Mouse (Mus musculus): ENCODE results near the gene Sigirr. TPM values are rescaled to one million over a fixed set of nuclear protein-coding genes. Genes with fewer than 3 reads are reported as not detected.

Sigirr gene
- polyA plus RNA-seq, 1 experiment from 2014 or later = 2.0 TPM

DNA sequence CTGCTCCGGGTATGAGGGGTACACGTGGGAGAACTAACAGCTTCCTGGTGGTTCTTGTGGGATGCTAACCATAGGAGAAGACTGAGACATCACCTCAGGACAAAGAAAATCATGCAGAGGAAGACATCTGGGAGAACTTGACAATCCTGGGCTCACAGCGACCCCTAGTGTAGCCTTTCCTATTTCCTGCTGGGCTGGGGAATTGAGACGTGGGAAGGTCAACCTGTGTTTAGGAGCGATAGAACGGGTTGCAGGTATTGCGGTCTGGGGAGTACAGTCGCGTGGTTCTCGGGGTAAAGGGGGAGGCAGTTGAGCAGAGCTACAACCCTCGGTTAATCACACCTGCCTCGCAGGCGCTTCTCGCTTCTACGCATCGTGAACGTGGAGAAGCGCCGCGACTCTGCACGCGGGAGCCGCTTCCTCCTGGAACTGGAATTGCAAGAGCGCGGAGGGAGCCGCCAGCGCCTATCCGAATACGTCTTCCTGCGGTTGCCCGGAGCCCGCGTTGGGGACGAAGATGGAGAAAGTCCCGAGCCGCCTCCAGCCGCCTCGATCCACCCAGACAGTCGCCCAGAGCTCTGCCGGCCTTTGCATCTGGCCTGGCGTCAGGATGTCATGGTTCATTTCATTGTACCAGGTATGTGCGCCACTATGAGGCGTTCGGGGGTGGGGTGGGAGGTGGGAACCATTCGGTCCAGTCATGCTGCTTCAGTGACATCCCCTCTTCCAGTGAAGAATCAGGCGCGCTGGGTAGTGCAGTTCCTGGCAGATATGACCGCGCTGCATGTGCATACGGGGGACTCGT, 30.1 kb downstream of the Sigirr start:
- Histone ChIP-seq H3K9me3 (no peaks in the 10 kb centered on the region), H3K36me3 (peaks cover 34% of the 10 kb centered on the region), H3K4me3 (peak overlapping the region; percentile 39), H3K9ac (replicated peaks) (peak overlapping the region; percentile 52), H3K4me1 (peaks cover 19% of the 10 kb centered on the region), H3K4me2 (replicated peaks) (peak overlapping the region; percentile 83), H3K27me3 (peaks cover 6% of the 10 kb centered on the region; the same call in 1 of the 2 replicates), H3K27ac (replicated peaks) (peak overlapping the region; percentile 83)
- 2% methylated on average over 51 of the region's 51 CpGs for WGBS
- ATAC-seq (replicated peaks) = peak; percentile 60

DNA sequence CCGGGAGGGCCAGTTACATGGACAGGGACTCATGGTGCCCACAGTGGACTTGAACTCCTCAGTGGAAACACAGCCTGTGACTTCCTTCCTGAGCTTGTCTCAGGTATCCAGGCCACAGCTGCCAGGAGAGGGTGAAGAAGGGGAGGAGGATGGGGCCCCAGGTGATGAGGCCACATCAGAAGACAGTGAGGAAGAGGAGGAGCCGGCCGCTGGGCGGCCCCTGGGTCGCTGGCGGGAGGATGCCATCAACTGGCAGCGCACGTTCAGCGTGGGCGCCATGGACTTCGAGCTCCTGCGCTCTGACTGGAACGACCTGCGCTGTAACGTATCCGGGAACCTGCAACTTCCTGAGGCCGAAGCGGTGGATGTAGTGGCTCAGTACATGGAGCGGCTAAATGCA, 32.0 kb downstream of the Sigirr start:
- no peaks in the 10 kb centered on the region for H3K9me3 ChIP-seq
- no peak for ATAC-seq (replicated peaks)
- no peak overlapping the region for H3K9ac ChIP-seq (replicated peaks)
- peaks cover 50% of the 10 kb centered on the region for H3K36me3 ChIP-seq
- peaks cover 19% of the 10 kb centered on the region for H3K4me1 ChIP-seq
- H3K4me3 ChIP-seq = no peak overlapping the region
- 88% methylated on average over 19 of the region's 19 CpGs for WGBS
- no peak overlapping the region for H3K4me2 ChIP-seq (replicated peaks)
- peaks cover 6% of the 10 kb centered on the region; the same call in 1 of the 2 replicates for H3K27me3 ChIP-seq
- H3K27ac ChIP-seq (replicated peaks) = no peak overlapping the region

DNA sequence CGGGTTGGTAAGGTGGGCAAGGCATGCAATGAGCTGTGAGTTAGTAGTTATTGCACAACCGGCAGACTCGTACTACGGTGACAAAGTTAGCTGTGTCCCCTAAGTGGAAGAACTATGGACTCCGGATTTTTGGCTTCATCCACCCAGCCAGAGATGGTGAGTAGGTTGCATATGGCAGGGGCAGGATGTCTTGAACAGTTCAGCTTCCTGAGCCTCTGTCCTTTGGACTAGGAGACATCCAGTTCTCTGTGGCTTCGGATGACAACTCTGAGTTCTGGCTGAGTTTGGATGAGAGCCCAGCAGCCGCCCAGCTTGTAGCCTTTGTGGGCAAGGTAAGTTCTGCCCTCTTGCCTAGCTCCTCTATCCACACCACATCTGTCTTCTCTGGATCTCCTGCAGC, 35.8 kb downstream of the Sigirr start:
- Histone ChIP-seq H3K9ac (replicated peaks) (no peak overlapping the region), H3K4me3 (no peak overlapping the region), H3K27ac (replicated peaks) (no peak overlapping the region), H3K9me3 (no peaks in the 10 kb centered on the region), H3K4me2 (replicated peaks) (no peak overlapping the region), H3K4me1 (peaks cover 28% of the 10 kb centered on the region), H3K27me3 (no peaks in the 10 kb centered on the region), H3K36me3 (peaks cover 50% of the 10 kb centered on the region)
- no peak for ATAC-seq (replicated peaks)
- WGBS = 89% methylated on average over 7 of the region's 7 CpGs

DNA sequence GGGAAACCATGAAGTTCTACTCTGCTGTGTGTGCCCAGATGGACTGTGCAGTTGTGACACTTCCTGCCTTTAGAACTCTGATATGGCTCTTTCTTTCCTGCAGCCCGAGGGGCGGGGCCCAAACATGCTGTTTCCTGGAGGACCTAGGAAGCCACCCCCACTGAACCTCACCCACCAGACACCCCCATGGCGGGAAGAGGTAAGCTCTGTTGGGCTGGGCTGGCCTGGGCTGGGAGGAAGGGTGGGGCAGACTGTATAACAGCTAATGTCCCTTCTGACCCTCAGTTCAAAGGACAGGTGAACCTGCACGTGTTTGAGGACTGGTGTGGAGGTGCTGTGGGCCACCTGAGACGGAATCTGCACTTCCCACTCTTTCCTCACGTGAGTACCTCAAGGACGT, 36.2 kb downstream of the Sigirr start:
- no peak for ATAC-seq (replicated peaks)
- peaks cover 50% of the 10 kb centered on the region for H3K36me3 ChIP-seq
- no peaks in the 10 kb centered on the region for H3K9me3 ChIP-seq
- WGBS = 86% methylated on average over 7 of the region's 7 CpGs
- H3K9ac ChIP-seq (replicated peaks) = no peak overlapping the region
- no peak overlapping the region for H3K4me3 ChIP-seq
- H3K4me1 ChIP-seq = peaks cover 28% of the 10 kb centered on the region
- no peaks in the 10 kb centered on the region for H3K27me3 ChIP-seq
- no peak overlapping the region for H3K4me2 ChIP-seq (replicated peaks)
- no peak overlapping the region for H3K27ac ChIP-seq (replicated peaks)

DNA sequence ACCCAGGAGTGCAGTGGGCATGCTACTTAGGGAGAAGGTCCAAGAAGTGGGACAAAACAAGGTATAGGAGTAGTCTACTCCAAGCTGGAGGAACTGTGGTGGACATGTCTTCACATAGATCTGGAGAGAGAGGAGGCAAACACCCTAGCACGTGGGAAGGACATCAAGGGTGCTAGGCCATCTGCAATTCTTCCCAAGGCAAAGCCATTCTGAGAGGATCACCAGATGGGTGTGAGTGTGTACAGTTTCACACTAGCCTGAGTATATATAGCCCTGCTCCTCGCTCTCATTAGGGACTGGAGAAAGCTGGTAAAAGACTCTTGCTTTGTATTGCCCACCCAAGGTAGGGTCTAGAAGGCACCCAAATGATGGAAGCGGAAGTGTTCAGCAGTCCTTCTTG, 37.0 kb downstream of the Sigirr start:
- Histone ChIP-seq H3K9ac (replicated peaks) (no peak overlapping the region), H3K4me3 (no peak overlapping the region), H3K9me3 (no peaks in the 10 kb centered on the region), H3K27me3 (no peaks in the 10 kb centered on the region), H3K4me1 (peaks cover 28% of the 10 kb centered on the region), H3K27ac (replicated peaks) (no peak overlapping the region), H3K36me3 (peaks cover 44% of the 10 kb centered on the region), H3K4me2 (replicated peaks) (no peak overlapping the region)
- no peak for ATAC-seq (replicated peaks)
- WGBS = 93% methylated on average over 3 of the region's 3 CpGs

DNA sequence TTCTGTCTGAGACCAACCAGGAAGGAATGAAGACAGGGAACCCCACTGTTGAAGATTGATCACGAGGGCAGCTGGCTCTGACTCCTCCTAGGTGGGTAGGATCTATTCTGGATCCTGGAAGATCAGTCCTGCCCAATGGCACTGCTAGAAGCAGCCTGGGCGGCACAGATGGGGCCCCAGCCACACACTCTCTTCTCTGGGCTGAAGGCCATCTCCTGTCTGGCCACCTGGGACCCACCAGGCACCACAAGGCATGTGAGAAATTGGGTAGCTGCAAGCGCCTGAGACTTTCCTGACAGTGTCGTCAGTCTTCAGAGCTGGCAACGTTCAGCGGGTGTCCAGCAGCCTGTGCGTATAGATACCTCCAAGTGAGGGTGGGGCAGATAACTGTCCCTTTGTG, 37.8 kb downstream of the Sigirr start:
- no peak for ATAC-seq (replicated peaks)
- H3K36me3 ChIP-seq = peaks cover 36% of the 10 kb centered on the region
- WGBS = 88% methylated on average over 7 of the region's 7 CpGs
- H3K9ac ChIP-seq (replicated peaks) = 0 out of 2 replicates have a peak overlapping the region, but pooled peaks have one; percentile 100
- H3K27ac ChIP-seq (replicated peaks) = no peak overlapping the region
- no peaks in the 10 kb centered on the region for H3K9me3 ChIP-seq
- 0 out of 2 replicates have a peak overlapping the region, but pooled peaks have one; percentile 2 for H3K4me3 ChIP-seq
- H3K27me3 ChIP-seq = no peaks in the 10 kb centered on the region
- peak overlapping the region; percentile 86 for H3K4me2 ChIP-seq (replicated peaks)
- peaks cover 28% of the 10 kb centered on the region for H3K4me1 ChIP-seq

DNA sequence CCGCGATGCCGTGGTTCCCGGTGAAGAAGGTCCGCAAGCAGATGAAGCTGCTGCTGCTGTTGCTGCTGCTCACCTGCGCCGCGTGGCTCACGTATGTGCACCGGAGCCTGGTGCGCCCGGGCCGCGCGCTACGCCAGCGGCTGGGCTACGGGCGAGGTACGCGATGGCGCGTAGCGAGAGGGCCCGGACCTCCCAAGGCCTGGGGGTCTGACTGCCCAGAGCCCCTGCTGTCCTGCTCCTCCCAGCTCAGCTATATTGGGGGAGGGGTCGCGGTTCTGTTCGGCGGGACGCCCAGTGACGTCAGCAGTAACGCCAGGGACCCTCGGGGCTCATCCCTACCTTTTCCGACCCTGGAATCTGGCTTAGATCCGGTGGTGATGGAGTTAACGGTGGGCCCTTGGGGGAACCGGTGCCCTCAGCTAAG, 39.1 kb downstream of the Sigirr start:
- Histone ChIP-seq H3K4me2 (replicated peaks) (peak overlapping the region; percentile 86), H3K9ac (replicated peaks) (peak overlapping the region; percentile 100), H3K9me3 (no peaks in the 10 kb centered on the region), H3K36me3 (peaks cover 26% of the 10 kb centered on the region), H3K4me3 (peak overlapping the region; percentile 98), H3K27ac (replicated peaks) (peak overlapping the region; percentile 85), H3K27me3 (no peaks in the 10 kb centered on the region), H3K4me1 (peaks cover 28% of the 10 kb centered on the region)
- peak; percentile 64 for ATAC-seq (replicated peaks)
- under 1% methylated on average over 37 of the region's 37 CpGs for WGBS

DNA sequence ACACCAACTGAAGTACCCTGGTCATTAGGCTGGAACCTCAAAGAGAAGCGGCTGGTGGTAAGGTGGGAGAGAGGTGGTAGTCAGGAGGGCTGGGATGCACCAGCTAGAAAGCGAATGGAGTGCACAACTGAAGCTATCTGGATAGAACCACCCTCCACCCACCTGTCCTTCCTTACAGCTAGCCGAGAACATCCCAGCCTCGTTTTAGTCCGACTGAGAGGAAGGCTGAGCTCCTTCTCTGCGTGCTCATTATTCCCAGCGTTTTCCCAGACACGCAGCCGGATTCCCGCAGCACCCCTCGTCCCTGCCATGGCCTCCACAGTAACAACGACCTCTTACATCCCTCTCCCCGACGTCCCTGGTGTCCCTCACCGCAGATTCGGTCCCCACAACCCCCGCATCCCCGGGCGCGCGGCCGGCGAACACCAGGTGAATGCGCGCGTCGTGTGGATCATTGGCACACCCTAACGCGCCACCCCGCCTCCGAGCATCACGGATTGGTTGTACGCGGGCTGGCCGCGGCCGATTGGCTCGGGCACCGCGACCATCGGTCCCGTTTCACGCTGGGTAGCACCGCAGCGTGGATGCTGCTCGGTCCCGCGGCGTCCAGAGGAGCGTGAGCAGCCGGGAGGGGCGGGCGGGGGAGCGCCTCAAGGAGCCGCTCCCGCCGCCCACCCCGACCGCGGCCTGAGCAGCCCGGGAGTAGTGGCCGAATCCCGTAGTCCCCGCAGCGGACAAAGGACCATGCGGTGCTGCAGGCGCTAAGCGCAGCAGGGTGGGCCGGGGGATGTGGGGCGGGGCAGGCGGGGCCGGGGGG, 39.7 kb downstream of the Sigirr start, which contains the start of gene B4galnt4:
TSS of gene B4galnt4 (plus strand) at position 679 of the 817 bp plus-strand sequence.
- Histone ChIP-seq H3K4me2 (replicated peaks) (peak within 1 kb of the TSS; percentile 86), H3K9ac (replicated peaks) (peak within 1 kb of the TSS; percentile 100), H3K27ac (replicated peaks) (peak within 1 kb of the TSS; percentile 85), H3K4me1 (peaks cover 28% of the 10 kb centered on the region), H3K4me3 (peak within 1 kb of the TSS; percentile 98), H3K9me3 (no peaks in the 10 kb centered on the region), H3K36me3 (peaks cover 20% of the 10 kb centered on the region), H3K27me3 (no peaks in the 10 kb centered on the region)
- WGBS = under 1% methylated on average over 71 of the region's 72 CpGs
- peak; percentile 98 for ATAC-seq (replicated peaks)

DNA sequence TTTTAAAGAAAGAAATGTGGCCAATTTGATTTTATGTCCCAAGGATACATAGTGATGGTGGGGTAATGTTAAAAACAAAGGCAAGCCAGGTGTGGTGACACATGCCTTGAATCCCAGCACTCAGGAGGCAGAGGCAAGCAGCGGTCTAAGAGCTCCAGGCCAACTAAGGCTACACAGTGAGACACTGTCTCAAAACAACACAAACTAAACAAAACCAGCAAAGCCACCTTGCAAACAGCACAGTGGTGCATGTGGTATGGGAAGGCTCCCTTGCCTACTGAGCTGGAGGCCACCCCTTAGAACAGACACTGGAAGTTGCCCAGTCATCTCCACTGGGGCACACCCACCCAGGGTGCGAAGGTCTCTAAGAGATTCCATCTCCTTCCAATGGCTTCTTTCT, 40.4 kb downstream of the Sigirr start:
- ATAC-seq (replicated peaks) = peak; percentile 5; the same call in 1 of the 2 replicates
- peak overlapping the region; percentile 98 for H3K4me3 ChIP-seq
- peaks cover 28% of the 10 kb centered on the region for H3K4me1 ChIP-seq
- WGBS = 78% methylated on average over 2 of the region's 2 CpGs
- H3K4me2 ChIP-seq (replicated peaks) = peak overlapping the region; percentile 86
- no peaks in the 10 kb centered on the region for H3K9me3 ChIP-seq
- H3K27me3 ChIP-seq = no peaks in the 10 kb centered on the region
- H3K36me3 ChIP-seq = peaks cover 13% of the 10 kb centered on the region
- H3K27ac ChIP-seq (replicated peaks) = peak overlapping the region; percentile 85
- H3K9ac ChIP-seq (replicated peaks) = peak overlapping the region; percentile 100

DNA sequence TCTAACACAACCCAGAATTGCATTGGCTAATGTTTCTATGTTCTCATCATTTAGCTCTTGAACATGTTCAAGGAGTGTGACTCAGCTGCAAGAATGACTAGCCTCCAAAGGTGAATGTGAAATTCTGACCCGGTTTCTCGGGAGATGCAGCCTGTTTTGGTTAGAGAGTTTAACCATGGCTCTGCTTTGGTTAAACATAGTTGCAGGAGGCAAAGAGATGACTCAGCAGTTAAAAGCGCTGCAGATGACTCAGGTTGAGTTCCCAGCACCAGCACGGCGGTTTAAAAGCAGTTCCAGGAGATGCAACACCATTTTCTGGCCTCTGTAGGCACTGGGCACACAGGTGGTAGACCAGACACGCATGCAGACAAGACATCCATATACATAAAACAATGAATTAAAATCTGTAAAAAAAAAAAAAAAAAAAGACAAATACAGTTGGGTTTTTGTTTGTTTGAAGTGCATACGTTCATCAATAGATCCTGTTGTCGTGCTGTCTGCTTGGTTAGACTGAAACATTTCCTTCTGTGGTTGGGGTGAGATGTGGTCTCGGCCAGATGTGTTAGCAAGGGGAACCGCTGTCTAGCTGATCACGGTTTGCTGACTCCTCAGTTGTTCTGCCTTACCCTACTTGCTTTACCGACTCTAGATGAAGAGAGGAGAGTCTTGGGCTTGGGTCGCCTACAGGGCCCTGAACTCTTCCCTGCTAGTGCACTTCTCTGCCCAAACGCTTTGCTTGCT, 41.6 kb downstream of the Sigirr start:
- Histone ChIP-seq H3K4me3 (no peak overlapping the region), H3K36me3 (peaks cover 1% of the 10 kb centered on the region; the same call in 1 of the 2 replicates), H3K27me3 (no peaks in the 10 kb centered on the region), H3K9ac (replicated peaks) (no peak overlapping the region), H3K4me2 (replicated peaks) (no peak overlapping the region), H3K9me3 (no peaks in the 10 kb centered on the region), H3K27ac (replicated peaks) (no peak overlapping the region), H3K4me1 (peaks cover 28% of the 10 kb centered on the region)
- no peak for ATAC-seq (replicated peaks)
- WGBS = 94% methylated on average over 14 of the region's 14 CpGs

DNA sequence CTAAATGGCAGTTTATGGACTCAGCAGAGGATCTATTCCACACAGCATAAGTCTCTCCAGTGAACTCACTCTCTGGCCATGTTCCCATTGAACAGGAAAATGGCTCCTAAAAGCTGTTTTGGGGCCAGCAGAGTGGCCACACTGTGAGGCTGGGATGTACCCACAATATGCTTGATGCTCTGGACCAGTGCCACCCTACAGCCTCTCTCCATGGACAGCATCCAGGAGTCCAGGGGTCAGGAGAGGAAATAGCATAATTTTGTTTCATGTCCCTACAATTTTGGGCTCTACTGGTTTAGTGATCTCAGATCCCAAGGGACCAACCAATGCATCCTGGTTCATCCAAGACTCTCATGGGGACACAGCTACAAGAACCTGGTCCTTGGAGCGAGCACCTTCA, 42.8 kb downstream of the Sigirr start:
- Histone ChIP-seq H3K4me3 (no peak overlapping the region), H3K27me3 (no peaks in the 10 kb centered on the region), H3K36me3 (no peaks in the 10 kb centered on the region), H3K4me1 (peaks cover 21% of the 10 kb centered on the region), H3K4me2 (replicated peaks) (no peak overlapping the region), H3K9ac (replicated peaks) (no peak overlapping the region), H3K27ac (replicated peaks) (no peak overlapping the region), H3K9me3 (no peaks in the 10 kb centered on the region)
- WGBS = 100% methylated on average over 1 of the region's 1 CpGs
- ATAC-seq (replicated peaks) = no peak
